ENCODE assay signal across 10 mouse cellular contexts in the genomic region with DNA sequence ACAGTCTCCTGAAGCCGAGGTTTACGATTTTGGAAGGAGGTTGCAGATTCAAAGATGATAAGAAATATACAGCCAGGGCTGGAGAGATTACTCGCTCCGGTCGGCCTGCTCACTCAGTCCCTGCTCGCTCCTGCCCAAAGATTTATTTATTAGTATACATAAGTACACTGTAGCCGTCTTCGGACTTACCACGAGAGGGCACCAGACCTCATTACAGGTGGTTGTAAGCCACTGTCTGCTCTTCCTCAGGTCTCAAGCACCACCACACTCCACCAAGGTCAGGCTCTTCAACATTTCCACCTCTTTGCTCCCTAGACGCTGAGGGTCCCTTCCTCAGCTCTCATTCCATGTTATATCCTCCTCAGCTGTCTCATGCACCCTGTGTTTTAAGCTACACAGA. TPM values are rescaled to one million over a fixed set of nuclear protein-coding genes. Genes with fewer than 3 reads are reported as not detected.
DNase-seq lines count a peak whose midpoint lies in the region; ATAC-seq lines count a peak whose summit lies in the region.
"Not testable (repeated sequence)": the region's sequence is repeated elsewhere in the genome, so short reads cannot be mapped to it uniquely, and the experiment has no call there.
"Had no signal": no experiment of that assay in that cellular context is flagged by ENCODE, and none has a peak within 500 bp of the region (broad histone marks: within the 10 kb centered on the region; RNA-seq: fewer than 3 reads in every experiment).

No protein-coding gene starts in this region.

- H3K4me2 ChIP-seq in kidney, embryonic 16.5 days (replicated peaks; ENCODE audit: low read depth, low read length); liver, embryonic 13.5 days; midbrain, embryonic 13.5 days (replicated peaks): not testable (repeated sequence)

- not testable (repeated sequence) for H3K9me3 ChIP-seq in kidney, embryonic 16.5 days (ENCODE audit: low read length); liver, embryonic 13.5 days (replicated peaks); midbrain, embryonic 13.5 days

- ATAC-seq in kidney, embryonic 16.5 days (ENCODE audit: low FRiP score, low TSS enrichment), result 0 out of 2 replicates have a peak, but pooled peaks have one; percentile 39
- peak; percentile 61 for ATAC-seq in liver, embryonic 13.5 days (ENCODE audit: low read depth)
- ATAC-seq in midbrain, embryonic 13.5 days, result 0 out of 2 replicates have a peak, but pooled peaks have one; percentile 50

- not testable (repeated sequence) for H3K36me3 ChIP-seq in kidney, embryonic 16.5 days (ENCODE audit: insufficient read depth, low read length); liver, embryonic 13.5 days; midbrain, embryonic 13.5 days

- H3K27me3 ChIP-seq in kidney, embryonic 16.5 days (ENCODE audit: insufficient read depth, low read length); liver, embryonic 13.5 days; midbrain, embryonic 13.5 days: not testable (repeated sequence)

- H3K9ac ChIP-seq in kidney, embryonic 16.5 days (replicated peaks; ENCODE audit: low read length); liver, embryonic 13.5 days; midbrain, embryonic 13.5 days (replicated peaks): not testable (repeated sequence)

- WGBS in kidney, embryonic 16.5 days, result 22% methylated on average over 9 of the region's 10 CpGs
- WGBS in liver, embryonic 13.5 days (ENCODE audit: insufficient replicate concordance), result 28% methylated on average over 10 of the region's 10 CpGs
- 44% methylated on average over 10 of the region's 10 CpGs for WGBS in midbrain, embryonic 13.5 days

- not testable (repeated sequence) for H3K4me3 ChIP-seq in kidney, embryonic 16.5 days (ENCODE audit: low read length); liver, embryonic 13.5 days (replicated peaks); midbrain, embryonic 13.5 days (replicated peaks)

- peak; percentile 66 for DNase-seq in 3T3-L1 (ENCODE audit: low read depth, low spot score)
- peak; percentile 49 to 52 for DNase-seq in adrenal gland, adult 18-20 months (ENCODE audit: low spot score in 2 of 2)
- DNase-seq in embryo, embryonic 10 days (ENCODE audit: low spot score), result peak; percentile 76
- DNase-seq in heart, adult 8-10 months (ENCODE audit: low spot score), result peak; percentile 38
- DNase-seq in liver, embryonic 13.5 days, result peak; percentile 43
- DNase-seq in spleen, postnatal 4 days (ENCODE audit: low spot score in 2 of 2), result peak; percentile 66 to 81

- H3K27ac ChIP-seq in kidney, embryonic 16.5 days (ENCODE audit: low read length); liver, embryonic 13.5 days; midbrain, embryonic 13.5 days: not testable (repeated sequence)

- not testable (repeated sequence) for H3K4me1 ChIP-seq in kidney, embryonic 16.5 days (ENCODE audit: insufficient read depth, low read length); liver, embryonic 13.5 days (replicated peaks); midbrain, embryonic 13.5 days (replicated peaks)

RNA-seq across cellular contexts. Expression of gene Mettl7a3, which starts 3.1 kb away (rescaled TPM):
- under 1 TPM; 0.27 to 0.42 TPM for total RNA-seq in adrenal gland, adult 18-20 months (2021)
- under 1 TPM in 1 of 4 experiments, not detected in 3; 0.19 TPM for total RNA-seq in heart, adult 8-10 months (2022)
- polyA plus RNA-seq in kidney, embryonic 16.5 days (2015; fragmentation: Nextera tagmentation; extraction: Ambion mirVana), result 0.19 TPM in 1 of 2 replicates, not detected in the other
- polyA plus RNA-seq in liver, embryonic 13.5 days (2015; fragmentation: Nextera tagmentation; extraction: Ambion mirVana), result not detected in 2 replicates
- not detected in 2 replicates for polyA plus RNA-seq in midbrain, embryonic 13.5 days (2015; fragmentation: Nextera tagmentation; extraction: Ambion mirVana)
- polyA plus RNA-seq: macrophage had no signal

RNA-seq across cellular contexts. Expression of gene Methig1, which starts 15.1 kb away (rescaled TPM):
- total RNA-seq in adrenal gland, adult 18-20 months (2021), result under 1 TPM in 1 of 2 experiments, not detected in 1; 0.20 TPM
- total RNA-seq in heart, adult 8-10 months (2022), result under 1 TPM in 1 of 4 experiments, not detected in 3; 0.66 TPM
- 0.60 and 0.94 TPM in 2 replicates for polyA plus RNA-seq in kidney, embryonic 16.5 days (2015; fragmentation: Nextera tagmentation; extraction: Ambion mirVana)
- not detected in 2 replicates for polyA plus RNA-seq in liver, embryonic 13.5 days (2015; fragmentation: Nextera tagmentation; extraction: Ambion mirVana)
- not detected in 2 replicates for polyA plus RNA-seq in midbrain, embryonic 13.5 days (2015; fragmentation: Nextera tagmentation; extraction: Ambion mirVana)
- polyA plus RNA-seq: hindbrain, embryonic 16.5 days; macrophage had no signal

RNA-seq across cellular contexts. Expression of gene Mettl7a2, which starts 15.2 kb away (rescaled TPM):
- 1 to 10 TPM; 3.2 to 3.4 TPM for total RNA-seq in adrenal gland, adult 18-20 months (2021)
- 1 to 10 TPM in 2 of 4 experiments, under 1 TPM in 2; 0.79 to 2.2 (median 0.99) TPM for total RNA-seq in heart, adult 8-10 months (2022)
- polyA plus RNA-seq in kidney, embryonic 16.5 days (2015; fragmentation: Nextera tagmentation; extraction: Ambion mirVana), result 0.41 and 0.60 TPM in 2 replicates
- polyA plus RNA-seq in liver, embryonic 13.5 days (2015; fragmentation: Nextera tagmentation; extraction: Ambion mirVana), result not detected in 2 replicates
- not detected in 2 replicates for polyA plus RNA-seq in midbrain, embryonic 13.5 days (2015; fragmentation: Nextera tagmentation; extraction: Ambion mirVana)
- polyA plus RNA-seq: hindbrain, embryonic 16.5 days; macrophage had no signal

RNA-seq across cellular contexts. Expression of gene Higd1c, which starts 26.5 kb away (rescaled TPM):
- total RNA-seq in adrenal gland, adult 18-20 months (2021), result not detected
- total RNA-seq in heart, adult 8-10 months (2022), result not detected
- polyA plus RNA-seq in kidney, embryonic 16.5 days (2015; fragmentation: Nextera tagmentation; extraction: Ambion mirVana), result 0.35 and 1.3 TPM in 2 replicates
- polyA plus RNA-seq in liver, embryonic 13.5 days (2015; fragmentation: Nextera tagmentation; extraction: Ambion mirVana), result not detected in 2 replicates
- not detected in 2 replicates for polyA plus RNA-seq in midbrain, embryonic 13.5 days (2015; fragmentation: Nextera tagmentation; extraction: Ambion mirVana)
- polyA plus RNA-seq: hindbrain, embryonic 16.5 days; macrophage had no signal

RNA-seq across cellular contexts. Expression of gene Mettl7a1, which starts 33.9 kb away (rescaled TPM):
- total RNA-seq in adrenal gland, adult 18-20 months (2021), result 100 to 1,000 TPM; 124 to 127 TPM
- 10 to 100 TPM; 51.7 to 63.4 (median 54.3) TPM for total RNA-seq in heart, adult 8-10 months (2022)
- 15.5 and 19.0 TPM in 2 replicates for polyA plus RNA-seq in kidney, embryonic 16.5 days (2015; fragmentation: Nextera tagmentation; extraction: Ambion mirVana)
- 6.6 and 7.7 TPM in 2 replicates for polyA plus RNA-seq in liver, embryonic 13.5 days (2015; fragmentation: Nextera tagmentation; extraction: Ambion mirVana)
- polyA plus RNA-seq in midbrain, embryonic 13.5 days (2015; fragmentation: Nextera tagmentation; extraction: Ambion mirVana), result 4.5 and 4.6 TPM in 2 replicates
